Mouse (Mus musculus): ENCODE results near the gene Samd5. TPM values are rescaled to one million over a fixed set of nuclear protein-coding genes. Genes with fewer than 3 reads are reported as not detected.

The Samd5 gene
- polyA plus RNA-seq, 1 experiment from 2014 or later, result 4.7 TPM

GRCm38 (mm10) chr10:9596228-9596627, 78.8 kb downstream of the Samd5 start:
- H3K27me3 ChIP-seq (ENCODE audit: poor library complexity, severe bottlenecking), result no peaks in the 10 kb centered on the region
- no peaks in the 10 kb centered on the region for H3K9me3 ChIP-seq
- H3K36me3 ChIP-seq (replicated peaks), result no peaks in the 10 kb centered on the region
- no peak for DNase-seq (ENCODE audit: extremely low spot score, low spot score)
- 92% methylated on average over 5 of the region's 5 CpGs for WGBS
- peaks cover 7% of the 10 kb centered on the region; the same call in 1 of the 2 replicates for H3K4me1 ChIP-seq
- H3K4me3 ChIP-seq, result no peak overlapping the region
- no peak overlapping the region for H3K27ac ChIP-seq

- peaks cover 7% of the 10 kb centered on the region; the same call in 1 of the 2 replicates for H3K4me1 ChIP-seq
- H3K9me3 ChIP-seq, result no peaks in the 10 kb centered on the region
- no peaks in the 10 kb centered on the region for H3K27me3 ChIP-seq (ENCODE audit: poor library complexity, severe bottlenecking)
- no peak overlapping the region for H3K4me3 ChIP-seq
- no peak for DNase-seq (ENCODE audit: extremely low spot score, low spot score)
- H3K36me3 ChIP-seq (replicated peaks), result no peaks in the 10 kb centered on the region
- no peak overlapping the region for H3K27ac ChIP-seq
- 86% methylated on average over 4 of the region's 4 CpGs for WGBS
Observed at GRCm38 (mm10) chr10:9594666-9595065, 80.3 kb downstream of the Samd5 start.

GRCm38 (mm10) chr10:9590606-9591005, 84.4 kb downstream of the Samd5 start:
- Histone ChIP-seq H3K9me3 (no peaks in the 10 kb centered on the region), H3K27ac (no peak overlapping the region), H3K36me3 (replicated peaks) (no peaks in the 10 kb centered on the region), H3K4me1 (peaks cover 4% of the 10 kb centered on the region; the same call in 1 of the 2 replicates), H3K27me3 (ENCODE audit: poor library complexity, severe bottlenecking) (no peaks in the 10 kb centered on the region), H3K4me3 (no peak overlapping the region)
- WGBS, result 81% methylated on average over 2 of the region's 2 CpGs
- no peak for DNase-seq (ENCODE audit: extremely low spot score, low spot score)

- H3K4me3 ChIP-seq, result no peak overlapping the region
- WGBS, result 88% methylated on average over 5 of the region's 5 CpGs
Observed at GRCm38 (mm10) chr10:9586328-9586727, 88.7 kb downstream of the Samd5 start.

GRCm38 (mm10) chr10:9579374-9579773, 95.6 kb downstream of the Samd5 start:
- Histone ChIP-seq H3K9me3 (no peaks in the 10 kb centered on the region), H3K36me3 (replicated peaks) (no peaks in the 10 kb centered on the region), H3K4me3 (no peak overlapping the region), H3K4me1 (0 out of 2 replicates have a peak, but pooled peaks cover 6% of the 10 kb centered on the region), H3K27ac (no peak overlapping the region), H3K27me3 (ENCODE audit: poor library complexity, severe bottlenecking) (no peaks in the 10 kb centered on the region)
- no peak for DNase-seq (ENCODE audit: extremely low spot score, low spot score)
- 94% methylated on average over 5 of the region's 5 CpGs for WGBS

More at GRCm38 (mm10) chr10:9586328-9586727, 88.7 kb downstream of the Samd5 start:
- no peak for DNase-seq (ENCODE audit: extremely low spot score, low spot score)
- no peaks in the 10 kb centered on the region for H3K9me3 ChIP-seq
- H3K4me1 ChIP-seq, result peaks cover 4% of the 10 kb centered on the region; the same call in 1 of the 2 replicates
- no peak overlapping the region for H3K27ac ChIP-seq
- H3K27me3 ChIP-seq (ENCODE audit: poor library complexity, severe bottlenecking), result no peaks in the 10 kb centered on the region
- no peaks in the 10 kb centered on the region for H3K36me3 ChIP-seq (replicated peaks)

GRCm38 (mm10) chr10:9575605-9576004, 99.4 kb downstream of the Samd5 start:
- WGBS, result 29% methylated on average over 4 of the region's 4 CpGs
- Histone ChIP-seq H3K36me3 (replicated peaks) (no peaks in the 10 kb centered on the region), H3K4me3 (no peak overlapping the region), H3K27ac (no peak overlapping the region), H3K9me3 (no peaks in the 10 kb centered on the region), H3K4me1 (peaks cover 11% of the 10 kb centered on the region; the same call in 1 of the 2 replicates), H3K27me3 (ENCODE audit: poor library complexity, severe bottlenecking) (no peaks in the 10 kb centered on the region)
- DNase-seq (ENCODE audit: extremely low spot score, low spot score), result peak; percentile 61

- Histone ChIP-seq H3K9me3 (no peaks in the 10 kb centered on the region), H3K4me1 (peaks cover 18% of the 10 kb centered on the region), H3K36me3 (replicated peaks) (no peaks in the 10 kb centered on the region), H3K27ac (no peak overlapping the region), H3K4me3 (no peak overlapping the region), H3K27me3 (ENCODE audit: poor library complexity, severe bottlenecking) (no peaks in the 10 kb centered on the region)
- DNase-seq (ENCODE audit: extremely low spot score, low spot score), result no peak
- 87% methylated on average over 4 of the region's 4 CpGs for WGBS
Observed at GRCm38 (mm10) chr10:9574135-9574534, 100.9 kb downstream of the Samd5 start.

Other genes with a start within 250 kb of the Samd5 start
- gene Stxbp5, start 225.9 kb upstream of the Samd5 start, polyA plus RNA-seq (2016; fragmentation: Nextera tagmentation; extraction: Ambion mirVana), result 2.7 and 4.2 TPM in 2 replicates